Mouse (Mus musculus) urinary bladder, adult 2 months (tissue): ENCODE data around the gene Wasl. TPM values are rescaled to one million over a fixed set of nuclear protein-coding genes. Genes with fewer than 3 reads are reported as not detected.

Experiments
- DNase-seq: peaks from one replicate; pipeline ENCODE4 v3.0.0; 2022; ENCODE audit warnings: low spot score
- polyA plus RNA-seq: library from polyadenylated mRNA; depleted of rRNA; stranded (reverse); fragments of >200 nt; gene quantifications from 2 replicates; pipeline ENCODE4 v1.2.3, GENCODE M21; 2012

Wasl gene
- polyA plus RNA-seq, 1 experiment, result 47.4 TPM

GRCm38 (mm10) chr6:24604289-24604688, 60.5 kb downstream of the Wasl start:
- DNase-seq, result no peak

GRCm38 (mm10) chr6:24602993-24603392, 61.8 kb downstream of the Wasl start:
- no peak for DNase-seq

DNA sequence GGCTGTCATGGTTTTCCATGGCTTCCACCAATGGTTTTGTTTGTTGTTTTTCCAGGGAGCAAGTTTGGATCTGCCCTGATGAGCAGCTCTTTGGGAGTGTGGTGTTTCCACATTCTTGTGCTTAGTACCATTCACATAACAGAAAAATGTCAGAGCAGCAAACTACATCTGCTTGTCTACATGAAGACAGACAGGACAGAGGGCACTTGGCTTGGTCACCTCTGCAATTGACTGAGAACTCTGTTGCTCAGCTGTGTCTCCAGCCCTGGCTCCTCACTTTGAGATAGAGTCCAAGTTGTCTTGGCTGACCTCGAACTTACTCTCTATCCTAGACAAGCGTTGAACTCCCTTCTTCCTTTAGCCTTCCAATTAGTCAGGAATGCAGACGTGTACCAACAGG, 62.5 kb downstream of the Wasl start:
- DNase-seq, result no peak

GRCm38 (mm10) chr6:24601668-24602067, 63.1 kb downstream of the Wasl start:
- DNase-seq, result no peak

- DNase-seq, result no peak
These were observed 64.1 kb downstream of the Wasl start for GRCm38 (mm10) chr6:24600726-24601125.

GRCm38 (mm10) chr6:24600134-24600533, 64.7 kb downstream of the Wasl start:
- DNase-seq, result no peak

- no peak for DNase-seq
These were observed 65.2 kb downstream of the Wasl start for GRCm38 (mm10) chr6:24599639-24600038.

- no peak for DNase-seq
These were observed 65.6 kb downstream of the Wasl start for GRCm38 (mm10) chr6:24599179-24599578.

GRCm38 (mm10) chr6:24597500-24597899, 67.3 kb downstream of the Wasl start, which contains the start of gene Lmod2:
Gene Lmod2 (plus strand): TSS chr6:24597762.
- DNase-seq, result no peak

GRCm38 (mm10) chr6:24591525-24592218, 73.1 kb downstream of the Wasl start:
- no peak for DNase-seq

- DNase-seq, result no peak
These were observed 74.5 kb downstream of the Wasl start for GRCm38 (mm10) chr6:24590282-24590681.

DNA sequence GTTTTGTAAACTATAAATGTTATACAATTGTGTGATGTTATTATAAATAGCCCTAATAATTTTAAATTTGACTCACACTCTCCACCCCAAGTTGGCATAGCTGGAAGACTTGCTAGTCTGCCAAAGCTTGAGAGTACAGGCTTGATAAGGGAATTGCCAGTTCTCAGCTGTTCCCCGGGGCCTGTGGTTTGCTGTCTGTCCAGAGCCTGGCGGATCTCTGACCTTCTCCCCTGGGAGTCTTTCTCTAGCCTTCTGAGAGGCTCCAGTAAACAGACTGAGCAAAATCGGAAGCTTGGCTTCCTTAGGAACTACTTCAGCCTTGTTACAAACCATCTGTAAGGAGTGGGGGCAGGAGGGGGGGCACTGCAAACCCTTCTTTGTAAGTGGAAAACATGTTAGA, 77.9 kb downstream of the Wasl start:
- no peak for DNase-seq

DNA sequence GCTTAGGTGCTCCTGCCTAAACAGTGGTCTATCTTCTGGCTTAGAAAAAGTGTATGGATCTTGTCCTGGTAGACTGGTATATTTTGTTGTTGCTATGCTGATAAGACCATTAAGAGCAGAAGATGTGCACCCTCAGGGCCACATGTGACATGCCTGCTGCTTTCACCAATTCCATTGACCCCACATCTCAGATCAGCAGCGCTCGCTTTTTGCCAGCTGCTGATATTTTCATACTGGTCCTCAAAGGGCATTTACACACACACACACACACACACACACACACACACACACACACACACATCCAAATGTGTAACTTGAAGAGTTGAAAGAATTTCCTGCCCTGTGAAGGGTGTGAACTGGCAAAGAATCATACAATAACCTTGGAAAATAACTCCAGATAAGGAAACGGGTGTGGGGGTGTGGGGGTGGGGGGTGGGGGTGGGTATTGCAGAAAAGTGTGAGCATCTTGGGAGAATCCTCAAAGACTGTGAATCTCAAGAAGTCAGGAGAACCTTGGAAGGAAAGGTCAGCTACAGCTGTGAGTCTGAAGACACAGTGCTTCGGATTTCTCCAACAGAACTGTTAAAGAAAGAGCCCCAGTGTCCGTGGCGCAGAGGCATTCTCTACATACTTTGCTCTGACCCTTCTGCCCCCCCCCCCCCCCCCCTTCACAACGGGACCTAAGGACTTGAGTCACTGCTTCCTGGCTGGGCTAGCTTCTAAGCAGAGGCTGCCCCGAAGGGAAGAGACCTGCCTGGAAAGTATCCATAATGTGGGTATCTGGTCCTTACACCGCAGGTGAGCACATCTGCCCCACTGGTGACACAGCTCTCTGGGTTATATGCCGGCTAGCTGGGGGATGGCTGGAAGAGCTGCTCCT, 79.1 kb downstream of the Wasl start:
- DNase-seq, result no peak

GRCm38 (mm10) chr6:24583456-24583855, 81.4 kb downstream of the Wasl start:
- no peak for DNase-seq

- no peak for DNase-seq
These were observed 91.5 kb downstream of the Wasl start for GRCm38 (mm10) chr6:24573319-24573718.

GRCm38 (mm10) chr6:24572431-24572830, 92.4 kb downstream of the Wasl start:
- DNase-seq, result no peak

DNA sequence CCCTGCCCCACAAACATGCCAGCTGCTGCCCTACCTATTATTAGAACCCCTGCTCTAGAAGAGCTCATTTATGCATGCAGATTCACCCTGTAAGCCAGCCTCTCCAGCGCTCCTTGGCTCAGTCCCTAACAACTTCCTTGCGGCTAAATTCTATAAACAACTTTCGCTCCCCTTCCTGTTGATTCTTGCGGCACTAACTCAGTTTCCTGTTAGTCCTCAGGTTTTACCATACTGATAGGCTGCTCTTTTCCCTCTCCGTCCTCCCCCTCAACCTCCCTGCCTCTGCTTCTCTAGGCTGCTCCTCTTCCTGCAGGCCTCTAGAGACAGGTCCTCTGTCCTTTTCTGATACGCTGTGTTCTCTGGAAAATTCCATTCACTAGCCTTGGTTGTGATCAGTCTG, 93.7 kb downstream of the Wasl start:
- DNase-seq, result no peak

GRCm38 (mm10) chr6:24570278-24570677, 94.5 kb downstream of the Wasl start:
- DNase-seq, result no peak

DNA sequence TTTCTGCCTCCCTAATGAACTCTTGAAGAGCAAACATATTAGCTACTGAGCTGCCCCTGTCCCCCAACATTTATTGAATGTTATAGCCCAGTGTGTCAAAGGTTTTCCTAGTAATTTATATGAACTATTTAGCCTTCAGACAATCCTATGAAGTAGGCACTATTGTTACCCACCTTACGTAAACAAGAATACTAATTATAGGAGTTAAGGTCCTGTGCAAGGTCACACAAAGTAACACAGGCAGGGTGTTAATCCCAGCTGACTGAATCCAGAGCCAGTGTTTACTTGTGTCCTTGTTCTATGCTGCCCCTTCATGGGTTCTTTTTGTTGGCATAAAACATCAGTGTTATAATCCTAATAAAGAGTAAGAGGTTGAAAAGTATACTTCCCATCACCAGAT, 95.1 kb downstream of the Wasl start:
- no peak for DNase-seq

DNA sequence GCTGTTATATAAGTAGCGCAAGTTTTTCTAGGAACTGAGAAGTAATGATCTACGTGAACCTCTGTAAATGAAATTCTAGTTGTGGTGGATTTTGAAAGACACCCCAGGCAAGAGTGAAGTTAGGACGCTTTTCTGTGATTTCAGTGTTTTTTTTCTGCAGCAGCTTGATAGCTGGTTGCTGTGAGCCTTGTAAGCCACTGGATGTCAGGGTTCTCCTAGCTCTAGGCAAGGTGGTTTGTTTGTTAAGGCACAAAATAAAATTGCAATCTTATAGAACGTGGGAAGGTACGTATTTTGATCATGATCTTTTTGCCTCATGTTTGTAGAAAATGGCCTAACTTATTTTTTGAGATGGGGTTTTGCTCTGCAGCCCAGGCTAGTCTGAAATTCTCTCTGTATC, 95.8 kb downstream of the Wasl start:
- no peak for DNase-seq

DNA sequence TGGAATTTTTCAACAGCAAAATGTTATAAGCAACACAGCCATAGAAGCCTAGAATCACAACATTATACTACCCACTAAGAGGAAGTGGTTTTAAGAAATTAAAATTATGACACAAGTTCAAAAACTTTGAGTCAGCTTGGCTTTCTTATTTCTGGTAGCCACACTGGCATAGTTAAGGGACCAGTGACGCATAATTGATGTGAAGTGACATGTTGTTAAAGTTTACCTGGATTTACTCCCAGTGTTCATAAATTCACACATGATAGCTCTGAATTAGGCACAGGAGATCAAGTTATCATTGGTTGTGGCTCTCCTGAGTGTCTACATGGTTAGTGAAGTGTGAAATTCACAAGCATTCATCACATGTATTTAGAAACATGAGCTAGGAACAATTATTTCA, 99.9 kb downstream of the Wasl start:
- no peak for DNase-seq

- DNase-seq, result no peak
These were observed 100.7 kb downstream of the Wasl start for GRCm38 (mm10) chr6:24564081-24564480.
